In the genomic region with DNA sequence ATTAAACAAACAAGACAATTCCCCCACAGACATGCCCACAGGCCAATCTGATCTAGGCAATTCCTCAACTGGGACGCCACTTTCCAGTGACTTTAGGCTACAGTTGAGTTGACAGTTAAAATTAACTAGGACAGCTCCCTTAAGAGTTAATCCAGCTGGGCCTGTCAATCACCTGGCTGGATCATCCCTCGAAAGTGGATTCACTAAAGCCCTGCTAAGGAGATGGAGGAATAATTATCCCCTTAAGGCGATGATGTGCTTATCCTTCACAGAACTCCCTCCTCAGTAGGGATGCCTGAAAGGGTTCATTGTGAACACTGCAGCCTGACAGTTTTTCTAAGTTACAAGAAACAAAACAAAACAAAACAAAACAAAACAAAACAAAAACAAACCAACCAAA, we compare ENCODE assay signal across 24 mouse cellular contexts. TPM values are rescaled to one million over a fixed set of nuclear protein-coding genes. Genes with fewer than 3 reads are reported as not detected.
"Had no signal": no experiment of that assay in that cellular context is flagged by ENCODE, and none has a peak within 500 bp of the region (broad histone marks: within the 10 kb centered on the region; RNA-seq: fewer than 3 reads in every experiment).

No protein-coding gene starts in this region.

- H3K4me3 ChIP-seq: heart, embryonic 10.5 days; heart, embryonic 12.5 days; hindbrain, embryonic 10.5 days; hindbrain, embryonic 12.5 days; intestine, embryonic 15.5 days; left cerebral cortex, adult 2 months; limb, embryonic 10.5 days; limb, embryonic 12.5 days; liver, embryonic 13.5 days had no signal

- DNase-seq: gastrocnemius, postnatal 25 days; heart, adult 18-20 months; heart, postnatal 10 days; heart, postnatal 4 days; kidney, adult 18-20 months; kidney, adult 8-10 months; kidney, postnatal 10 days; kidney, postnatal 25 days; kidney, postnatal 4 days; liver; liver, embryonic 13.5 days had no signal

- H3K27ac ChIP-seq: heart, embryonic 10.5 days; hindbrain, embryonic 12.5 days; hindbrain, embryonic 14.5 days; intestine, embryonic 15.5 days; left cerebral cortex, adult 2 months; limb, embryonic 10.5 days; limb, embryonic 12.5 days; liver, embryonic 13.5 days had no signal

RNA-seq across cellular contexts. Expression of a gene that starts 4.1 kb away (rescaled TPM):
- total RNA-seq: granulocyte monocyte progenitor cell, adult 5-6 weeks; layer of hippocampus, postnatal 25 days; left cerebral cortex, adult 2 months; left cerebral cortex, postnatal 14 days; left cerebral cortex, postnatal 36 days had no signal

RNA-seq across cellular contexts. Expression of a gene that starts 21.5 kb away (rescaled TPM):
- total RNA-seq: granulocyte monocyte progenitor cell, adult 5-6 weeks had no signal

RNA-seq across cellular contexts. Expression of a gene that starts 23.6 kb away (rescaled TPM):
- total RNA-seq: granulocyte monocyte progenitor cell, adult 5-6 weeks had no signal

RNA-seq across cellular contexts. Expression of a gene that starts 29.3 kb away (rescaled TPM):
- total RNA-seq: granulocyte monocyte progenitor cell, adult 5-6 weeks had no signal
